Mouse (Mus musculus): ENCODE measurements at regions not wholly inside any gene's neighbourhood (a gene's known extent, or its start where the extent isn't known, plus 50 kb on each side); places are given as distances from the start of the nearest gene placed in this dataset.

DNA sequence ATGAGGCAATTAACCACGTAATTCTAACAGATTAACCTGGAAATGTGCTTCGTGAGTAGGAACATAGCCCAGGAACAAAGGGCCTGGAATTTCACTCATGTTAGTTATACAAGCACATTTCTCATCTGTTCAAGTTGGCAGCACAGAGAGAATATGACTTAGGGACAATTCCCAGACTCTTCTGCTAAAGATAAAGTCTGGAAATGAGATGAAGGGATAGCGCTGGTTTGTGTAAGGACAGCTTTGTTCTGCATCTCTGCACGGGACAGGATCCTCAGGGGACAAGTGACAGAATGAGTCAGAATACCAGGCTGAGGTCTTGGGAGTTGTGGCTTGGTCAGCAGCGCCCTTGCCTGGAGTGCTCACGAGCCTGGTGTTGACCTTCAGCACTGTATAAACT, 206.2 kb upstream of the Prok2 start:
- no peak overlapping the region for H3K4me2 ChIP-seq (ENCODE audit: low read depth)
- WGBS, result 70% methylated on average over 6 of the region's 6 CpGs
- H3K27me3 ChIP-seq (ENCODE audit: insufficient read depth, low read length), result no peaks in the 10 kb centered on the region
- DNase-seq (no peak), ATAC-seq (no peak)
- TF ChIP-seq CTCF (IDR thresholded peaks at IDR 0.05; ENCODE audit: low read depth), result no peak
- no peak overlapping the region for H3K4me3 ChIP-seq (ENCODE audit: low read depth, low read length)
- H3K27ac ChIP-seq (ENCODE audit: low read depth, low read length), result no peak overlapping the region
- no peaks in the 10 kb centered on the region for H3K9me3 ChIP-seq (ENCODE audit: low read length)
- H3K9ac ChIP-seq, result no peak overlapping the region
- H3K4me1 ChIP-seq (ENCODE audit: insufficient read depth), result no peaks in the 10 kb centered on the region; the same call in 1 of the 2 replicates
- H3K36me3 ChIP-seq (ENCODE audit: insufficient read depth), result no peaks in the 10 kb centered on the region

DNA sequence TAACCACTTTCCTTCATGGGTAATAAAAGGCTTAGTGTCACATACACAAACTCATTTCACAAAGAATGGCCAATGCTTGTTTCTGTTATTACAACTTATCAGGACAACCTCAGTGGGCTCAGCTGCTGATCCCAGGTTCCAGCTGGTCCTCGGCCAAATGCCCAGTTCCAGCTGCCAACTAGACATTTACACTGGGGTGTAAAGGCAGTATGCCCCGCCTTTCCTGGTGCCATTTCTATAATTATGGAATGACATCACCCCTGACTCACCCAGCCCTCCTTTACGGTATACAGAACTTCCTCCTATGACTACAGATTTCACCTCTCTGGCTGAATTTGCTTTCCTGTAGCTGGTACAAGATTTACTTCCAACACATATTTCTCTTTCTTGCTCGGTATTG, 205.4 kb upstream of the Prok2 start:
- TF ChIP-seq CTCF (IDR thresholded peaks at IDR 0.05; ENCODE audit: low read depth), result no peak
- no peak for ATAC-seq
- DNase-seq, result no peak
- no peak overlapping the region for H3K4me2 ChIP-seq (ENCODE audit: low read depth)
- H3K9ac ChIP-seq, result no peak overlapping the region
- H3K36me3 ChIP-seq (ENCODE audit: insufficient read depth), result no peaks in the 10 kb centered on the region
- no peaks in the 10 kb centered on the region for H3K27me3 ChIP-seq (ENCODE audit: insufficient read depth, low read length)
- no peaks in the 10 kb centered on the region for H3K9me3 ChIP-seq (ENCODE audit: low read length)
- no peaks in the 10 kb centered on the region; the same call in 1 of the 2 replicates for H3K4me1 ChIP-seq (ENCODE audit: insufficient read depth)
- H3K27ac ChIP-seq (ENCODE audit: low read depth, low read length), result no peak overlapping the region
- no peak overlapping the region for H3K4me3 ChIP-seq (ENCODE audit: low read depth, low read length)
- 62% methylated on average over 4 of the region's 4 CpGs for WGBS

DNA sequence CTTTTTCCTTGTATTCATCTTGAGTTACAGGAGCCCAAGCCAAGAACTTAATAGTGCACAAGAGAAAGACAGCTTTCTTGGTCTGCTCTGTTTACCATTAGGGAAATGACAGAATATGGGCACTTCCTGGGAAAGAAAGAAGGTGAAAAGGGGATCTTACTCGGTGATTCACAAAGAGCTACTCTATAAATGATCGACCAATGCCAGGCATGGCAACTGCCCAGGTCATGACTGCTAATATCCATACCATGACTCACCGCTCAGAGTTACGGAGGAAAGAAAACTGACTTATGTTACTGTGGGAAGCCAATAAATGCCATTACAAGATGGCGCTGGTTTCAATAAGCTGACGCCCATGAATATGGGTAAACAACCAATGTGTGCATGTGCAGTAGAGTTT, 204.1 kb upstream of the Prok2 start:
- H3K27me3 ChIP-seq (ENCODE audit: insufficient read depth, low read length), result no peaks in the 10 kb centered on the region
- ATAC-seq, result no peak
- WGBS, result 93% methylated on average over 6 of the region's 6 CpGs
- no peaks in the 10 kb centered on the region for H3K36me3 ChIP-seq (ENCODE audit: insufficient read depth)
- H3K4me1 ChIP-seq (ENCODE audit: insufficient read depth), result no peaks in the 10 kb centered on the region; the same call in 1 of the 2 replicates
- no peak overlapping the region for H3K4me2 ChIP-seq (ENCODE audit: low read depth)
- no peak overlapping the region for H3K9ac ChIP-seq
- no peaks in the 10 kb centered on the region for H3K9me3 ChIP-seq (ENCODE audit: low read length)
- H3K27ac ChIP-seq (ENCODE audit: low read depth, low read length), result no peak overlapping the region
- no peak for TF ChIP-seq CTCF (IDR thresholded peaks at IDR 0.05; ENCODE audit: low read depth)
- DNase-seq, result no peak
- H3K4me3 ChIP-seq (ENCODE audit: low read depth, low read length), result no peak overlapping the region

DNA sequence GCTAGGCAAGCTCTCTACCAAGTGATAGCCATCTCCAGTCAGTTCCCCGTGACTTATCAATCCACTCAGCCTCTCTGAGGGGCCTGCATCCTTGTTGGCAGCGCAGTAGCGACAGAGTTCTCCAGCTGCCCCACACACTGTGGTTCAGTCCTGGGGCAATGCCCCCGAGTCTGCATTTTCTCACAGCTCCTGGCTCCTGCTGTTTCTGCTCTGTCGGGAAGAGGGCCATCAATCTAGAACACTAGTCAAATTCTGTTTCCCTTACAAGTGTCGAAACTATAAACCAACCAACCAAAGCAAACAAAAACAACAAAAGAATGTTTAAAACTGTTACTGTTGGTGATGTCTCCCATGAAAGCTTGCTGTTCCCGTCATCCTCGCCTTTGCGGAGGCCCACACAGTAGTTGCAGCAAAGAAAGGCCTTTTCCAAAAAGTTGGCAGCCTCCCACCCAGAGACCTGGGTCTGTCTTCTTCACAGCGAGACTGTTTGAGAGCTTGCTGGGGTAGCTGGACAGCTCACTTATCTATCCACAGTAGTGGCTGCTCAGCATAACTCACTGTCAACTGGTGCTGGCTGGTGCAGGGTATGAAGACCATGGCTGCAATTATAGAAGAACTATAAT, 201.9 kb upstream of the Prok2 start:
- no peaks in the 10 kb centered on the region for H3K27me3 ChIP-seq (ENCODE audit: insufficient read depth, low read length)
- TF ChIP-seq CTCF (IDR thresholded peaks at IDR 0.05; ENCODE audit: low read depth), result no peak
- no peak overlapping the region for H3K4me3 ChIP-seq (ENCODE audit: low read depth, low read length)
- no peak overlapping the region for H3K9ac ChIP-seq
- no peaks in the 10 kb centered on the region for H3K36me3 ChIP-seq (ENCODE audit: insufficient read depth)
- H3K4me2 ChIP-seq (ENCODE audit: low read depth), result no peak overlapping the region
- H3K9me3 ChIP-seq (ENCODE audit: low read length), result no peaks in the 10 kb centered on the region
- no peak overlapping the region for H3K27ac ChIP-seq (ENCODE audit: low read depth, low read length)
- ATAC-seq, result no peak
- WGBS, result 66% methylated on average over 10 of the region's 10 CpGs
- DNase-seq, result no peak
- no peaks in the 10 kb centered on the region for H3K4me1 ChIP-seq (ENCODE audit: insufficient read depth)

DNA sequence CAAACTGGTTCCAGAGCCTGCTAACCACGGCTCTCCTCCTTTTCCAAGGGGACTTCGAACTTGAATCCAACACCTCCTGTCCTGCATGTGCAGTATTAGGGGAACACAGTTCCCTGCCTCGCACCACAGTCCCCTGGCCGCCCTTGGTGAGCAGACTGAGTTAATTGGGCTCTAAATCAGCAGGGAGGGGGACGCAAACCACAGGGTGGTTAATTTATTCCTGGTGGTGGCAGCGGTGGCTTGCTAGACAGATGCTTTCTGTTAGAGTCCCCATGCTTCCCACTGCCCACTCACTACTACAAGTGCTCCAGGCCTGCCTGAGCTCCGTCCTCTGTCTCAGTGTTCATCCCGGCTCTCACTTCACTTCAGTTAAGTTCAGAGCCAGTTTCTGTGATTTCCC, 198.0 kb upstream of the Prok2 start:
- no peak overlapping the region for H3K27ac ChIP-seq (ENCODE audit: low read depth, low read length)
- no peak for DNase-seq
- no peak overlapping the region for H3K4me3 ChIP-seq (ENCODE audit: low read depth, low read length)
- no peak for TF ChIP-seq CTCF (IDR thresholded peaks at IDR 0.05; ENCODE audit: low read depth)
- no peaks in the 10 kb centered on the region for H3K27me3 ChIP-seq (ENCODE audit: insufficient read depth, low read length)
- 0 out of 2 replicates have a peak, but pooled peaks cover 3% of the 10 kb centered on the region for H3K4me1 ChIP-seq (ENCODE audit: insufficient read depth)
- WGBS, result 46% methylated on average over 8 of the region's 8 CpGs
- no peak overlapping the region for H3K4me2 ChIP-seq (ENCODE audit: low read depth)
- H3K36me3 ChIP-seq (ENCODE audit: insufficient read depth), result no peaks in the 10 kb centered on the region
- no peak overlapping the region for H3K9ac ChIP-seq
- ATAC-seq, result no peak
- no peaks in the 10 kb centered on the region for H3K9me3 ChIP-seq (ENCODE audit: low read length)

DNA sequence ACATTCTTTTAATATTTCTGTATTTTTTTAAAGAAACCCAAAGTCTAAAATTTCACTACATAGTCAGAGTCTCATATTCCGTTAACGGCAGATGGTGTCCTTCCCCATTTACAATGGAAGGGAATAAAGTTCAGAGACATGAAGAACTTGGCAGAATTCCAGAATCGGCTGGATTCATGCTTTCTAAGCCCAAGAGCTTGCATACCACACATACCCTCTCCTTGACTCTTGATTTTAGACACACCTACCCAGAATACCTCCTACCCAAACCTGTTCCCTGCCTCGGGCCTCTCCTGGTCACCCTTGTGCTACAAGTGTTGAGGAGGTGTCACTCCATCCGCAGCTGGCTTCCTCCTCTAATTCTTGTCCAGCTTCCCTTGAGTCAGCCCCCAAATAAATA, 195.8 kb upstream of the Prok2 start:
- no peaks in the 10 kb centered on the region for H3K9me3 ChIP-seq (ENCODE audit: low read length)
- no peak overlapping the region for H3K9ac ChIP-seq
- H3K4me3 ChIP-seq (ENCODE audit: low read depth, low read length), result no peak overlapping the region
- 75% methylated on average over 5 of the region's 5 CpGs for WGBS
- no peak for TF ChIP-seq CTCF (IDR thresholded peaks at IDR 0.05; ENCODE audit: low read depth)
- H3K27ac ChIP-seq (ENCODE audit: low read depth, low read length), result no peak overlapping the region
- H3K27me3 ChIP-seq (ENCODE audit: insufficient read depth, low read length), result no peaks in the 10 kb centered on the region
- H3K4me2 ChIP-seq (ENCODE audit: low read depth), result no peak overlapping the region
- no peaks in the 10 kb centered on the region for H3K36me3 ChIP-seq (ENCODE audit: insufficient read depth)
- 0 out of 2 replicates have a peak, but pooled peaks cover 3% of the 10 kb centered on the region for H3K4me1 ChIP-seq (ENCODE audit: insufficient read depth)
- no peak for ATAC-seq
- DNase-seq, result no peak

DNA sequence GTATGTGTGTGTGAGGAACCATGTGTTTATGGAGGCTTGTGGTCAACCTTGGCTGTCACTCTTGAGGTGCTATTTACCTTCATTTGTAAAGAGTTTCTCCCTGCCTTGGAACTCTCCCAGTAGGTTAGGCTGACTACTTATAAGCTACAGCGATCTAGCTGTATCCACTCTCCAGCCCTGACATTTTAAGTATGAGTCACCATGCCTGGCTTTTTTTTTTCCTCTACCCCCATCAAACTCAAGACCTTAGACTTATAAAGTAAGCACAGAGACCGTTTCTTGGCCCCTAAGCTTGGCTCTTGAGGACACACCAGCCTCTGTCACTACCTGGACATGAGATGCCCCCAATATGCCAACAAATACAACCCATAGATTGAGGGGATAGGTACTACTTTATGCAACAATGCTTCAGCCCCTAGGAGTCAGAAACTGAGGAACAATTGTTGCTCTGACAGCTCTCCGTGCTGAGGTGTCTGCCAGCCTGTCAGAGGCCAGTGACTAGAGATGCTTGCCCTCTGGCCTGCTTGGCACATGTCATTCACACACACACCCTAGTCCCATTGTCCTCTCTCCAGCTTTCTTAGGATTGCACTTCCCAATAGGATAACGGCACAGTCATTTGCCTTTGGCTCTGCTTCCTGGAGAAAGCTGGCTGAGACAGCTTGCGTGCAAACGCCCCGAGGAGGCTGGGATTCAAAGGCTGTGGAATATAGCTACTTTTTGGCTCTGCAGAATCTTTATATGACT, 193.8 kb upstream of the Prok2 start:
- Histone ChIP-seq H3K27ac (ENCODE audit: low read depth, low read length) (no peak overlapping the region), H3K27me3 (ENCODE audit: insufficient read depth, low read length) (no peaks in the 10 kb centered on the region), H3K4me2 (ENCODE audit: low read depth) (no peak overlapping the region), H3K9ac (no peak overlapping the region), H3K4me3 (ENCODE audit: low read depth, low read length) (no peak overlapping the region), H3K36me3 (ENCODE audit: insufficient read depth) (no peaks in the 10 kb centered on the region), H3K4me1 (ENCODE audit: insufficient read depth) (0 out of 2 replicates have a peak, but pooled peaks cover 3% of the 10 kb centered on the region), H3K9me3 (ENCODE audit: low read length) (no peaks in the 10 kb centered on the region)
- no peak for TF ChIP-seq CTCF (IDR thresholded peaks at IDR 0.05; ENCODE audit: low read depth)
- ATAC-seq (0 out of 2 replicates have a peak, but pooled peaks have one; percentile 23), DNase-seq (peak; percentile 45)
- WGBS, result 59% methylated on average over 7 of the region's 7 CpGs
